Mouse (Mus musculus) cortical plate, adult 2 months (tissue): Measurements from ENCODE around the gene Aldh2. TPM values are rescaled to one million over a fixed set of nuclear protein-coding genes. Genes with fewer than 3 reads are reported as not detected.

Experiments
- H3K27ac ChIP-seq: fragments of 200-500 bp; 2 replicates; pipeline ENCODE4 v1.5.1; 2012; ENCODE audit warnings: low read length, control low read depth, inconsistent platforms; ENCODE audit not compliant: insufficient read depth
- H3K4me1 ChIP-seq: fragments of 200-500 bp; 2 replicates; pipeline ENCODE4 v1.6.1; 2011; ENCODE audit warnings: low read length; ENCODE audit not compliant: control insufficient read depth, insufficient read depth
- H3K4me3 ChIP-seq: fragments of 200-500 bp; 2 replicates; pipeline ENCODE4 v1.5.1; 2011; ENCODE audit warnings: mild to moderate bottlenecking, low read length, control low read depth; ENCODE audit not compliant: insufficient read depth
- CTCF ChIP-seq: fragments of 200-500 bp; IDR thresholded peaks from 2 replicates; pipeline ENCODE4 v1.5.1; 2011; ENCODE audit warnings: mild to moderate bottlenecking, control low read depth, low read length; ENCODE audit not compliant: insufficient read depth; ENCODE audit errors: extremely low read depth
- POLR2A ChIP-seq: fragments of 200-500 bp; IDR thresholded peaks from 2 replicates; pipeline ENCODE4 v1.6.1; 2011; ENCODE audit warnings: mild to moderate bottlenecking, low read length, control low read depth; ENCODE audit not compliant: insufficient read depth; ENCODE audit errors: extremely low read depth
- polyA plus RNA-seq: library from polyadenylated mRNA; depleted of rRNA; stranded (reverse); fragments of >200 nt; gene quantifications from 2 replicates; pipeline ENCODE4 v1.2.3, GENCODE M21; 2012

The Aldh2 gene
- polyA plus RNA-seq, 1 experiment = 198 TPM

GRCm38 (mm10) chr5:121583765-121584501 is 9.7 kb downstream of the Aldh2 start:
- Histone ChIP-seq H3K4me3 (no peak overlapping the region), H3K4me1 (peaks cover 4% of the 10 kb centered on the region), H3K27ac (0 out of 2 replicates have a peak overlapping the region, but pooled peaks have one; percentile 83)
- peak; percentile 43 for TF ChIP-seq CTCF
- TF ChIP-seq POLR2A = no peak

GRCm38 (mm10) chr5:121581945-121582344 is 11.7 kb downstream of the Aldh2 start:
- Histone ChIP-seq H3K27ac (no peak overlapping the region), H3K4me3 (no peak overlapping the region), H3K4me1 (peaks cover 2% of the 10 kb centered on the region)
- TF ChIP-seq POLR2A = no peak
- TF ChIP-seq CTCF = no peak

- no peaks in the 10 kb centered on the region for H3K4me1 ChIP-seq
- no peak overlapping the region for H3K4me3 ChIP-seq
- no peak for TF ChIP-seq POLR2A
- no peak for TF ChIP-seq CTCF
- H3K27ac ChIP-seq = no peak overlapping the region
Measured at GRCm38 (mm10) chr5:121576927-121577488, 16.6 kb downstream of the Aldh2 start.

- Histone ChIP-seq H3K4me1 (no peaks in the 10 kb centered on the region), H3K27ac (no peak overlapping the region), H3K4me3 (no peak overlapping the region)
- TF ChIP-seq CTCF (no peak), POLR2A (no peak)
Measured at GRCm38 (mm10) chr5:121575867-121576266, 17.8 kb downstream of the Aldh2 start.

GRCm38 (mm10) chr5:121574145-121574544 is 19.5 kb downstream of the Aldh2 start:
- TF ChIP-seq POLR2A = no peak
- no peak for TF ChIP-seq CTCF
- Histone ChIP-seq H3K4me3 (no peak overlapping the region), H3K4me1 (no peaks in the 10 kb centered on the region)

GRCm38 (mm10) chr5:121570787-121571186 is 22.8 kb downstream of the Aldh2 start:
- H3K4me3 ChIP-seq = no peak overlapping the region
- no peak overlapping the region for H3K27ac ChIP-seq
- TF ChIP-seq POLR2A = no peak
- TF ChIP-seq CTCF = no peak
- no peaks in the 10 kb centered on the region for H3K4me1 ChIP-seq

More at GRCm38 (mm10) chr5:121574145-121574544, 19.5 kb downstream of the Aldh2 start:
- H3K27ac ChIP-seq = no peak overlapping the region

GRCm38 (mm10) chr5:121569881-121570420 is 23.7 kb downstream of the Aldh2 start:
- Histone ChIP-seq H3K4me3 (no peak overlapping the region), H3K27ac (no peak overlapping the region), H3K4me1 (no peaks in the 10 kb centered on the region)
- no peak for TF ChIP-seq POLR2A
- TF ChIP-seq CTCF = no peak

GRCm38 (mm10) chr5:121566035-121566681 is 27.5 kb downstream of the Aldh2 start:
- Histone ChIP-seq H3K4me1 (no peaks in the 10 kb centered on the region), H3K4me3 (no peak overlapping the region), H3K27ac (no peak overlapping the region)
- no peak for TF ChIP-seq POLR2A
- no peak for TF ChIP-seq CTCF

GRCm38 (mm10) chr5:121564468-121564895 is 29.1 kb downstream of the Aldh2 start:
- TF ChIP-seq POLR2A (no peak), CTCF (peak; percentile 76)
- no peak overlapping the region for H3K4me3 ChIP-seq
- H3K4me1 ChIP-seq = no peaks in the 10 kb centered on the region
- H3K27ac ChIP-seq = no peak overlapping the region
